Mouse (Mus musculus): ENCODE data around the gene Thap7. TPM values are rescaled to one million over a fixed set of nuclear protein-coding genes. Genes with fewer than 3 reads are reported as not detected.
A peak's percentile ranks its signal among the peaks of the same experiment; 100 is the strongest.
"Not testable (repeated sequence)": the region's sequence is repeated elsewhere in the genome, so short reads cannot be mapped to it uniquely, and the experiment has no call there.

The Thap7 gene
- polyA plus RNA-seq, 1 experiment, result 21.9 TPM

DNA sequence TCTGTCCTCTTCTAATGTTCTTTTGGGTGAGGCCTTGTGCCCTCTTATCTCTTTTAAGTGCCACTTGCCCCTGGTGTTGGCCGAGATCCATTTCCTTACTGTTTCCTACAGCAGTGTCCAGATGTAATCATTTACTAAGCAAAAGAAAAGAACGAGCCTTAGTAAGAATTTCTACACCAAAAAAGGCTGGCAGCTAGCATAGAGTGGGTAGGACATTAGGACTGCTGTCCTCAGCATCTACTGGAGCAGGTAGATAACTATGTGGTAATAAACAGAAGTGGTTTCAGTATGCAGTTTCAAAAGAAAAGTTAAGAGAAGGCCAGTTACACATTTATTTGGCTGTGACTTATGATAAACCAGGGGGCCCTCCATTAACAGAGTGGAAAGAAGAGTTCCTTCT is 20.2 kb downstream of the Thap7 start:
- H3K27ac ChIP-seq (replicated peaks; ENCODE audit: low read depth, low read length), result no peak overlapping the region
- no peak overlapping the region for H3K4me3 ChIP-seq (ENCODE audit: insufficient read depth, low read depth, low read length)
- H3K4me1 ChIP-seq (ENCODE audit: control insufficient read depth, insufficient read depth, insufficient read length, low read length), result peaks cover 8% of the 10 kb centered on the region

- Histone ChIP-seq H3K4me3 (ENCODE audit: insufficient read depth, low read depth, low read length) (no peak overlapping the region), H3K27ac (replicated peaks; ENCODE audit: low read depth, low read length) (no peak overlapping the region)
These were observed 20.8 kb downstream of the Thap7 start for GRCm38 (mm10) chr16:17510143-17510542.

GRCm38 (mm10) chr16:17509240-17509597 is 21.7 kb downstream of the Thap7 start:
- H3K27ac ChIP-seq (replicated peaks; ENCODE audit: low read depth, low read length), result peak overlapping the region; percentile 11; the same call in 1 of the 2 replicates
- H3K4me1 ChIP-seq (ENCODE audit: control insufficient read depth, insufficient read depth, insufficient read length, low read length), result peaks cover 8% of the 10 kb centered on the region
- H3K4me3 ChIP-seq (ENCODE audit: insufficient read depth, low read depth, low read length), result peak overlapping the region; percentile 82

More at GRCm38 (mm10) chr16:17510143-17510542, 20.8 kb downstream of the Thap7 start:
- H3K4me1 ChIP-seq (ENCODE audit: control insufficient read depth, insufficient read depth, insufficient read length, low read length), result peaks cover 8% of the 10 kb centered on the region

- H3K27ac ChIP-seq (replicated peaks; ENCODE audit: low read depth, low read length), result peak within 1 kb of the TSS; percentile 92
- H3K4me1 ChIP-seq (ENCODE audit: control insufficient read depth, insufficient read depth, insufficient read length, low read length), result peaks cover 8% of the 10 kb centered on the region
- peak within 1 kb of the TSS; percentile 82 for H3K4me3 ChIP-seq (ENCODE audit: insufficient read depth, low read depth, low read length)
These were observed 22.2 kb downstream of the Thap7 start, which contains the start of gene Lztr1 for GRCm38 (mm10) chr16:17508546-17509239. TSS of gene Lztr1 (plus strand) at chr16:17508688.

DNA sequence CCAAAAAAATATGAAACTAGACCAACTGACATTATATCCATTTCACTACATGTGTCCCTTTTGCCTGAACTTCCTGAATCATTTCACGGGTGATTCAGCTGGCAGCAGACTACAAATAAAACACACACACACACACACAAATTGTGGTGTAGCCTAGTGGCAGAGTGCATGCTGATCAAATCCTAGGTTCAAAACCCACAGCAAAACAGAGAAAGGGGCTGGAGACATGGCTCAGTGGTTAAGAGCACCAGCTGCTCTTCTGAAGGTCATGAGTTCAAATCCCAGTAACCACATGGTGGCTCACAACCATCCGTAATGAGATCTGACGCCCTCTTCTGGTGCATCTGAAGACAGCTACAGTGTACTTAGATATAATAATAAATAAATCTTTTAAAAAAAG is 22.9 kb downstream of the Thap7 start:
- not testable (repeated sequence) for H3K4me1 ChIP-seq (ENCODE audit: control insufficient read depth, insufficient read depth, insufficient read length, low read length); H3K27ac ChIP-seq (replicated peaks; ENCODE audit: low read depth, low read length)
- peak overlapping the region; percentile 82 for H3K4me3 ChIP-seq (ENCODE audit: insufficient read depth, low read depth, low read length)

- no peak overlapping the region for H3K27ac ChIP-seq (replicated peaks; ENCODE audit: low read depth, low read length)
- peaks cover 8% of the 10 kb centered on the region for H3K4me1 ChIP-seq (ENCODE audit: control insufficient read depth, insufficient read depth, insufficient read length, low read length)
- H3K4me3 ChIP-seq (ENCODE audit: insufficient read depth, low read depth, low read length), result no peak overlapping the region
These were observed 23.9 kb downstream of the Thap7 start for GRCm38 (mm10) chr16:17507018-17507552.

DNA sequence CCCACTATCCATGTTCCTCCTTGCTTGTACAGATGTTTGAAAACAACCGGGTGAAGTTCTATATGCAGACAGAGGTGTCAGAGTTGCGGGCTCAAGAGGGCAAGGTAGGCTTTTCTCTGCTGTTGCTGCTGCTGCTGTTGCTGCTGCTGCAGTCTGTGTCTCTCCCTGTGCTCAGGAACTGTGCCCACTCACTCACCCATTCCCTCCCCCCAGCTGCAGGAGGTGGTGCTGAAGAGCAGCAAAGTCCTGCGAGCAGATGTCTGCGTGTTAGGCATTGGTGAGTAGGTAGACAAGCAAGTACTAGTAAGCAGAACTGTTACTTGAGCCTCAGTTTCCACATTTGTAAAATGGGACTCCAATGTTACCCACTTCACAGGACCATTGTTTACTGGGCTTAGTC is 28.3 kb downstream of the Thap7 start:
- no peaks in the 10 kb centered on the region for H3K4me1 ChIP-seq (ENCODE audit: control insufficient read depth, insufficient read depth, insufficient read length, low read length)
- H3K4me3 ChIP-seq (ENCODE audit: insufficient read depth, low read depth, low read length), result no peak overlapping the region

DNA sequence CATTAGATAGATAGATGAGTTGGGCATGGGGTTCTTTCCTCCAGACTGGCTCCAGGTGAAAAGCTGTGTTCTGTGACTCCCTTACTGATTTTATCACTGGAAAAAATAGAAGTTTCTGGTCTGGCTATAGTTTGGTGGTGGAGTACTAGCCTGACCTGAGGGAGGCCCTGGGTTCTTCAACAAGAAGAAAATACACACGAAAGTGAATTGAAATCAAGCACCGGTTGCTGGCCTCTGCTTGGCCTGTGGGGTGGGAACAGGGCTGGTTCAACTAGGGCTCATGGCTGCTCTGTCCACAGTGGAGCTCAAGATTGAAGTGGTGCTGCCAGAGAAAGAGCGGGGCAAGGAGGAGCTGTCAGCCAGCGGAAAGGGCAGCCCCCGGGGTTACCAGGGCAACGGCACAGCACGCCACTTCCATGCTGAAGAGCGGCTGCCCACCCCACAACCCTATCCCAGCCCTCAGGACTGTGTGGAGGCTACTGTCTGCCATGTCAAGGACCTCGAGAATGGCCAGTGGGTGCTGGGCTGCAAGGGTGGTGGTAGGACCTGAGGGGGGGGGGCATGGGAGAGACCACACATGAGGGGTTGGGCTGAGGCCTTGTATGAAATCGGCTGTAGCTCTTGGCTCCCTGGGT is 31.6 kb downstream of the Thap7 start:
- no peak overlapping the region for H3K27ac ChIP-seq (replicated peaks; ENCODE audit: low read depth, low read length)
- H3K4me1 ChIP-seq (ENCODE audit: control insufficient read depth, insufficient read depth, insufficient read length, low read length), result no peaks in the 10 kb centered on the region
- no peak overlapping the region for H3K4me3 ChIP-seq (ENCODE audit: insufficient read depth, low read depth, low read length)

More for the DNA sequence above, 28.3 kb downstream of the Thap7 start:
- no peak overlapping the region for H3K27ac ChIP-seq (replicated peaks; ENCODE audit: low read depth, low read length)

DNA sequence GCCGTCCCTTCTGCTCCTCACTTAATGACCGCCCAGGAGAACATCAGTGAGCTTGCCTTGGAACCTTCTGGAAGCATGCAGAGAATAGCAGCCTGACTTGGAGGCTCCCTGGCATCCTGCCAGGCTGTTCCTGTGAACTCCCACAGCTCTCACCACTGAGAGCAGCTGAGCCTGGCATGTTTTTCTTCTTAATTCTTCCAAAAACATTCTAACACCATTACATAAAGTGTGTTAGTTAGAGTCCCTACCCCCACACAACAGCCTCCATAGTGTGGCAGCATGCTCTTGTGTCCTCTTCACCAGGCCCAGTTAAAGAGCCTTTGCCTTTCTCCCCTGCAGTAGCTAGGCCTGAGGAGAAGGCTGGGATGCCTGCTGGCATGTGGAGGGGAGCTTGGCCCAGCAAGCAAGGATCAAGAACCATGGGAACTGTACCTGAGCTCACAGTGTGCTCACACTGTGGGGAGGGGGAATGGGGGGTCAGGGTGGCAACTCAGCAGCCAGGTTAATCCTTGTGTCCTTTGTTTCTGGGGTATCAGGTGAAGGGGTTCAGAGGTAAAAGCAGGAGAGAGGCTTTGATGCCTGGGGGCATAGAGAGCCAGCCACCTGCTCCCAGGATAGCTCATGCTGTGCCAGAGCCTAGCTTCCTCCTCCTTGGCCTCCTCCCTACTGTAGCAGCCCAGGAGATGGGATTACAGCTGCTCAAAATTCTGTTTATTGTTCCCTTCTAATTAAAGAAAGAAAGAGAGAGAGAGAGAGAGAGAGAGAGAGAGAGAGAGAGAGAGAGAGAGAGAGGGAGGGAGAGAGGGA is 34.2 kb downstream of the Thap7 start:
- Histone ChIP-seq H3K27ac (replicated peaks; ENCODE audit: low read depth, low read length) (no peak overlapping the region), H3K4me3 (ENCODE audit: insufficient read depth, low read depth, low read length) (no peak overlapping the region), H3K4me1 (ENCODE audit: control insufficient read depth, insufficient read depth, insufficient read length, low read length) (no peaks in the 10 kb centered on the region)

DNA sequence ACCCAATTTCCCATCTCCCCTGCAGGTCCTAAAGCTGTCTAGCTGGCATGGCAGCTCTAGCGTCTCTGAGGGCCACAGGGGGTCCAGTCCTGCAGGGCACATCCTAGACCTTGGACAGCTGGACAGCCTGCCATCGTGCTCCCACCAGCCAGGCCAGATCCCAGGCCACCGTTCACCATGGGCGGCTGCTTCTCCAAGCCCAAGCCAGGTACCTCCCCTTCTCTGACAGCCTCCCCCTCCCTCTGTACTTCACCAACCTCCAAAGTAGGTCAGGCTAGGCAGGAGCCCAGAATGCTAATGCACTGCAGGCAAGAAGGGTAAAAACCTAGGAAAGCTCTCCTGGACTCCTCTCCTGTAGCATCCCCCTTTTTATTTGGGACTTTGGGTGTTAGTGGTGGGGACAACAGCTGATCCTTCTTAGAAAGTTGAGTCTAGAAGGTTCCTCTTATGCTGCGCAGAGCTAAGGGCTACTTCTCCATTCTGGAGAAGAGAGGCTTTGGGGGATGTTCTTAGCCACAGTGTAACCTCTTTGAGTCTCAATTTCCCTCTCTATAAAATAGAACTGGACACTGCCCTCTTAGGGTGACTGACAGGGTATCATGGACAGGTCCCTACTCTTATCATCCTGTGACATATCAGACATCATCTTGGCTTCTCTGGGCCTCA is 38.9 kb downstream of the Thap7 start:
- H3K27ac ChIP-seq (replicated peaks; ENCODE audit: low read depth, low read length), result no peak overlapping the region
- H3K4me1 ChIP-seq (ENCODE audit: control insufficient read depth, insufficient read depth, insufficient read length, low read length), result no peaks in the 10 kb centered on the region
- no peak overlapping the region for H3K4me3 ChIP-seq (ENCODE audit: insufficient read depth, low read depth, low read length)

- Histone ChIP-seq H3K4me1 (ENCODE audit: control insufficient read depth, insufficient read depth, insufficient read length, low read length) (no peaks in the 10 kb centered on the region; the same call in 1 of the 2 replicates), H3K4me3 (ENCODE audit: insufficient read depth, low read depth, low read length) (no peak overlapping the region), H3K27ac (replicated peaks; ENCODE audit: low read depth, low read length) (no peak overlapping the region)
These were observed 39.8 kb downstream of the Thap7 start for GRCm38 (mm10) chr16:17491154-17491553.

- no peak within 1 kb of the TSS for H3K27ac ChIP-seq (replicated peaks; ENCODE audit: low read depth, low read length)
These were observed 41.3 kb downstream of the Thap7 start, which contains the start of gene Aifm3 for GRCm38 (mm10) chr16:17489469-17490111. TSS of gene Aifm3 (plus strand) at chr16:17489611.

DNA sequence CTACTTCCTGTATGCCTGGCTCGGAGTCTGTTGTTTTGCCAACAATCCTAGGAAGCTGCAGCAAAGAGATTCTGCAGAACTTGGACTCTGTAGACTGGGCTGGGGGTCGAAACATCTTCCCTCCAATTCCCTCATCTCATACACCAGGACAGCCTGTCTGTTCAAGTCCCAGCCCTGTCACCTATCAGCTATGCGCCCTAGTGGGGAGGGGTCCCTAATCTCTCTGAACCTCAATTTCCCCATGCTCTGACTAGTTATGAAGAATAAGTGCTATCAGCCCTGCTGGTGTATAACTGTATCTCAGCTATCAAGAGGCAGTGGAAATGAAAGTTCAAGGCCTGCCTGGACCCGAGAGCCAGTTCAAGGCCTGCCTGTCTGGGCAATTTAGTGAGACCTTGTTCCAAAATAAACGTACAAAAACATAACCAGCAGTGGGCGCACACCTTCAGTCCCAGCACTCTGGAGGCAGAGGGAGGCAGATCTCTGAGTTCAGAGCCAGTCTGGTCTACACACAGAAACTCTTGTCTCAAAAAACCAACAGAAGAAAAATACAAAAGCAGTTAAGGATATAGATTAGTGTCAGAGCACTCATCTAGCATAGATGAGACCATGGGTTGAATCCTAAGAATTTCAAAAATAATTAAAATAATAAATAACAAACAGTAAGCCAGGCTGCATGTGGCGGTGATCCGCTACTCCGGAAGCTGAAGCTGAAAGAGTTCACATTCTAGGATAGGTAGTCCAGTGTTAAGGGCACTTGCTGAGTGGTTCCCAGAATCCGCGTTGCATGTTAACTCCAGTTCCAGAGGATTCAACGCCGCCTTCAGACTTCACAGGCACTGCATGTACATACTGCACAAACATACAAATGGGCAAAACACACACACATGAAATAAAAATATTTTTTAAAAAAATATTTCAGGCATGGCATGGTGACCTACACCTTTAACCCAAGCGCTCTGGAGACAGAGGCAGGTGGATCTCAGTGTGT is 42.2 kb downstream of the Thap7 start:
- Histone ChIP-seq H3K27ac (replicated peaks; ENCODE audit: low read depth, low read length) (no peak overlapping the region), H3K4me3 (ENCODE audit: insufficient read depth, low read depth, low read length) (peak overlapping the region; percentile 37; the same call in 1 of the 2 replicates), H3K4me1 (ENCODE audit: control insufficient read depth, insufficient read depth, insufficient read length, low read length) (no peaks in the 10 kb centered on the region; the same call in 1 of the 2 replicates)

More at GRCm38 (mm10) chr16:17489469-17490111, 41.3 kb downstream of the Thap7 start, which contains the start of gene Aifm3:
- Histone ChIP-seq H3K4me3 (ENCODE audit: insufficient read depth, low read depth, low read length) (peak within 1 kb of the TSS; percentile 37), H3K4me1 (ENCODE audit: control insufficient read depth, insufficient read depth, insufficient read length, low read length) (no peaks in the 10 kb centered on the region; the same call in 1 of the 2 replicates)

All from brown adipose tissue, adult 24 weeks (tissue).